Mouse (Mus musculus) adrenal gland, postnatal 14 days (tissue): Measurements from ENCODE around the gene Dpep2nb. TPM values are rescaled to one million over a fixed set of nuclear protein-coding genes. Genes with fewer than 3 reads are reported as not detected.
A peak's percentile ranks its signal among the peaks of the same experiment; 100 is the strongest.

Experiments used
- DNase-seq: peaks from one replicate; pipeline ENCODE4 v3.0.0; 2021; ENCODE audit warnings: mixed read lengths
- microRNA-seq, 2 experiments: library from miRNA; unstranded; fragments of <30 nt; microRNA quantifications; one replicate each; pipeline ENCODE4 v1.2.0; 2021
- total RNA-seq: library from RNA; stranded (reverse); gene quantifications from 2 replicates; pipeline ENCODE4 v1.2.3, GENCODE M21; 2021

Dpep2nb gene
- total RNA-seq, 1 experiment from 2014 or later, result not detected

DNA sequence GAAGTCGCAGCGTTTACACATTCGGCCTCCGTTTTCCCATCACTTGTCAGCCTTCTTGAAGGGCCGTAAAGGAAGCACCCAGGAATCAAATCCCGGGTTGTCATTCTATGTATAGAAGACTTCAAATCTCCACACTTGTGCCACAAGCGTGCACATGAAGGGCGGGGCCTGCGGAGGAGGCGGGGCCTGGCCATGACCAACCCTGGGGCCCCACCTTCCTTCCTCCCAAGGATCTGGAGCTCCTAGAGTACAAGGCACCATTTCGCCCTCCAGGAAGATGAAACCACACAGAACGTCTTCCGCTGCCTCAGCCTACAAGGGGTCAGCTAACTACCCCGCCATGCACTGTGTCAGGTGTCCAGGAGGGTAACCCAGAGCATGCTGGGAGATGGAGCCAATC, 44.7 kb downstream of the Dpep2nb start:
- DNase-seq, result no peak

- peak; percentile 41 for DNase-seq
Measured at GRCm38 (mm10) chr8:105959350-105959749, 46.4 kb downstream of the Dpep2nb start.

GRCm38 (mm10) chr8:105957813-105958212, 48.0 kb downstream of the Dpep2nb start:
- peak; percentile 78 for DNase-seq

GRCm38 (mm10) chr8:105956556-105956955, 49.2 kb downstream of the Dpep2nb start:
- no peak for DNase-seq

- DNase-seq, result peak; percentile 31
Measured at GRCm38 (mm10) chr8:105951057-105951659, 54.6 kb downstream of the Dpep2nb start.

- DNase-seq, result peak; percentile 76
Measured at GRCm38 (mm10) chr8:105949350-105949749, 56.4 kb downstream of the Dpep2nb start.

Small RNA genes lying within 50 kb of the gene (microRNA-seq; reads per million reads assigned to microRNA genes)
- gene Mir7074, result 0 reads per million in 2 experiments

Other genes with a start within 250 kb of the Dpep2nb start
- 7.8 and 11.3 TPM in 2 replicates for gene Gfod2, start 247.3 kb downstream of the Dpep2nb start, total RNA-seq
- gene Ranbp10, start 178.6 kb downstream of the Dpep2nb start, total RNA-seq, result 27.3 and 29.8 TPM in 2 replicates
- gene Tsnaxip1, start 178.2 kb downstream of the Dpep2nb start, total RNA-seq, result not detected in 2 replicates
- 8.5 and 11.2 TPM in 2 replicates for gene Cenpt, start 152.7 kb downstream of the Dpep2nb start, total RNA-seq
- 30.9 and 31.0 TPM in 2 replicates for gene Thap11, start 150.8 kb downstream of the Dpep2nb start, total RNA-seq
- gene Nutf2, start 145.4 kb downstream of the Dpep2nb start, total RNA-seq, result 22.3 and 41.4 TPM in 2 replicates
- 30.1 and 33.5 TPM in 2 replicates for gene Edc4, start 125.1 kb downstream of the Dpep2nb start, total RNA-seq
- gene Nrn1l, start 112.4 kb downstream of the Dpep2nb start, total RNA-seq, result 1.0 TPM in 1 of 2 replicates, not detected in the other
- 31.0 and 32.2 TPM in 2 replicates for gene Pskh1, start 105.5 kb downstream of the Dpep2nb start, total RNA-seq
- 0.59 TPM in 1 of 2 replicates, not detected in the other for gene Ctrl, start 72.1 kb downstream of the Dpep2nb start, total RNA-seq
- 49.2 and 65.5 TPM in 2 replicates for gene Psmb10, start 67.5 kb downstream of the Dpep2nb start, total RNA-seq
- 5.3 and 54.9 TPM in 2 replicates for gene Lcat, start 62.6 kb downstream of the Dpep2nb start, total RNA-seq
- 36.9 and 42.5 TPM in 2 replicates for gene Slc12a4, start 39.9 kb downstream of the Dpep2nb start, total RNA-seq
- gene Dpep3, start 26.5 kb downstream of the Dpep2nb start, total RNA-seq, result not detected in 2 replicates
- 14.9 and 15.5 TPM in 2 replicates for gene Dus2, start 14.6 kb downstream of the Dpep2nb start, total RNA-seq
- 14.2 and 14.5 TPM in 2 replicates for gene Ddx28, start 5.9 kb upstream of the Dpep2nb start, total RNA-seq
- gene Nfatc3, start 52.9 kb upstream of the Dpep2nb start, total RNA-seq, result 47.3 and 47.6 TPM in 2 replicates
- 5.3 and 8.8 TPM in 2 replicates for gene Esrp2, start 131.0 kb upstream of the Dpep2nb start, total RNA-seq
- gene Pla2g15, start 144.4 kb upstream of the Dpep2nb start, total RNA-seq, result 13.5 and 18.6 TPM in 2 replicates
- 30.3 and 38.3 TPM in 2 replicates for gene Slc7a6, start 162.9 kb upstream of the Dpep2nb start, total RNA-seq
- gene Slc7a6os, start 205.0 kb upstream of the Dpep2nb start, total RNA-seq, result 23.3 and 28.1 TPM in 2 replicates
- gene Prmt7, start 205.0 kb upstream of the Dpep2nb start, total RNA-seq, result 22.7 and 26.8 TPM in 2 replicates